Mouse (Mus musculus): ENCODE measurements around the gene Fbxo3.

Fbxo3 gene

DNA sequence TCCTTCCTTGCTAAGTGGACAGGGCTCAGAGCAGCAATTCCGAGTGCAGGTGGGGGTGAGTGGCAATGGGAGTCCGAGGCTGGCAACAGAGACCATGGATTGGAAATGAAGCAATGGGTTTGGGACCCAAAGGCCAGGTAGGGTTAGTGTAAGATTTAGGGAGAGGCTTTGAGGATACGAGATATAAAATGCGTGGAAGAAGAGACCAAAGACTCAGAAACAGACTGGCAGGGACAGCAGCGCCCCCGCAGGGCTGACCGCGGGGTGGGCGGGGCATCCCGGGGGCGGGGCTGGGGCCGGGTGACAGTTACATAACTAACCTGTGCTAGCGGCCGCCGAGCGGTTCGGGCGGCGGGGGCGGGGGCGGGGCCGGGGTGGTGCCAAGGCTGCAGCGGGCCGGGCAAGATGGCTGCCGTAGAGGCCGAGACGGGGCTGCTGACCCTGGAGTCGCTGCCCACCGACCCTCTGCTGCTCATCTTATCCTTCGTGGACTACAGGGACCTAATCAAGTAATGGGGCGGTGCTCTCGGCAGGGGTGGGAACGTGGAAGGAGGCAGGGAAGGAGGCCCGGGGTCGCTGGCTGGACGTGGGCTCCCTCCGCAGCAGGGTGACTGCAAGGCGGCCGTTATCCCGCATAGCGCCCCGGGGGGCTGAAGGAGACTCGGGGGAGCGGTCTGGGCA, at the start of gene Fbxo3:
Fbxo3 (plus strand) TSS at position 264 of the 681 bp plus-strand sequence.
- 1% methylated on average over 39 of the region's 44 CpGs for WGBS

DNA sequence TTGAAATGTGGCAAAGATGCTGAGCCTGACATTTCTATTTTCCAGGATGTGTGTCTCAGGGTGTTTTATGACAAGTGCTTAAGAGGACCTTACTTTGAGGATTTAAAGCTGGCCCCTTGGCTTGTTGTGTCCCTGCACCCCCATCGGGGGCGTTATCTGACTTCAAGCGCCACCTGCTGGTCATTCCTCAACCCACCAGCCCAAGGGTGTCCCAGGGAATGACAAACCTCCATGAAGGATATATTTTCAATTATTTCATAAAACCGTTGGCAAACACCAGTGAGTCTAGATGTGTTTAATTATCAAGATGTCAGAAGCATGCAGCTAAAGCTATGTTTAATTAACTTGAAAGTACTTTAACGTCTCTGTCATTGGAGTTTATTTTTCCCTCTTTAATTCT, 45.3 kb upstream of the Fbxo3 start:
- 6% methylated on average over 5 of the region's 5 CpGs for WGBS

DNA sequence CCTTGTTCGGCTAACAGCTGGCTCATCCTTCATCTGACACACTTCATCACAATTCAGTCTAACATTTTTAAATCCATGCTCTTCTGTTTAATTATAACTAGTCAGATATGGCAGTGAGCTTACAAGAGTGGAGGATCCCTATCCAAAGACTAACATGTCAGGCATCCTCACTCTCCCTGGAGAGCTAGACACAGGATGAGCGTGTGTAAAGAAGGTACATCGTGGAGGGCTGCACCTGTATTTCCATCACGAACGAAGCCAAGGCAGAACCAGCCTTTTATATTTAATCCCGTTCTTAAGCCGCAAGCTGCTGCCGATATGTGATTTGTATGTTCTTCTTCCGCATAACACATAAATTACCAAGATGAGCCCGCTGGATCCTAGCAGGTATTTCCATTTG, 44.4 kb upstream of the Fbxo3 start:
- 92% methylated on average over 10 of the region's 10 CpGs for WGBS

GRCm38 (mm10) chr2:103987595-103987994, 39.9 kb upstream of the Fbxo3 start:
- WGBS: 81% methylated on average over 8 of the region's 8 CpGs

DNA sequence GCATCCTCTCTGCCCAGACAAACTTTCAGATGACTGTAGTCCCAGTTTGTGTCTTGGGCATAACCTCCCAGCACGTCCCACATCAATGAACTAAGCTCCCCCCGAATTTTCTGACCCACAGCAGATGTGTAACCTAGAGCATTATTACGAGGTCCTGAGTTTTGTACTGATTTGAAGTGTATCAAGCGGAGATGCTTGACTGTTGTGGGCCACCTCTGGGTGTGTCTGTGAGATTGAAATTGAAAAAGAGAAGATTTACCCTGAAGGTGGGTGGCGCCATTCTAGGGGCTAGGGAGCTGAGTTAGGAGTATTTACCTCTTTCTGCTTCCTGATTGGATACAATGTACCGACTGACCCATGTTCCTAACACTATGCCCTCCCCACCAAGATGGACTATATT, 37.8 kb upstream of the Fbxo3 start:
- WGBS: 93% methylated on average over 6 of the region's 6 CpGs

DNA sequence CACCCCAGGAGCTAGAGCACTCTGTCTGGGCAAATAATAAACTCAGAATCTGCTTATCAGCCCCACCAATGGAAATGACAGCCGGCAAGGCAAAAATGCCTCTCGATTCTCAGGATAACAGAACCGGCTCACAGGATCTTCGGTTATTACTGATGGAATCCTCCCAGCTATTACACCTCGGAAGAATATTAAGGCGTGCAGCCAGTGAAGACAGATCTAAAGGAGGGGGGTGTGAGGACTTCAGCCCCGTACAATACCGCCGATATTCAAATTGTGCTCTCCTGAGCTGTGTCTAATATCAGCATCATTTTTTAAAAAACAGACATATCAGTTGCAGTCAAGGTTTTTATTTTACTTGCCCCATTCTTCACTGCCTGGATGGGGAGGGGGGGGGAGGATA, 35.4 kb upstream of the Fbxo3 start:
- WGBS: 75% methylated on average over 9 of the region's 9 CpGs

- WGBS: 60% methylated on average over 17 of the region's 17 CpGs
Measured at GRCm38 (mm10) chr2:103992618-103993332, 34.7 kb upstream of the Fbxo3 start.

DNA sequence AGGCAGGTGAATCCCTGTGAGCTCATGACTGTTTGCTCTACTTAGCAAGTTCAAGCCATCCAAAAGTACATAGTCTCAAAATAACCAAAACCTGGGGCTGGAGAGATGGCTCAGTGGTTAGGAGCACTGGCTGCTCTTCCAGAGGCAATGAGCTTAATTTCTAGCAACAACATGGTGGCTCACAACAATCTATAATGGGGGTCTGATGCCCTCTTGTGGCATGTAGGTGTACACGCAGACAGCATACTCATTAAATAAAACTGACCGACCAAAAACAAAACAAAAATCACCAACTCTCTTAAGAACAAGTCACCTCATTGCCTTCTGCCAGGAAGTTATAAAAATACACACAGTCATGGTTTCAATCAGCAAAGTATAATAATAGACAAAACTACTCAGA, 26.4 kb upstream of the Fbxo3 start:
- 22% methylated on average over 2 of the region's 2 CpGs for WGBS

GRCm38 (mm10) chr2:104001861-104002260, 25.7 kb upstream of the Fbxo3 start:
- WGBS: 69% methylated on average over 4 of the region's 4 CpGs

DNA sequence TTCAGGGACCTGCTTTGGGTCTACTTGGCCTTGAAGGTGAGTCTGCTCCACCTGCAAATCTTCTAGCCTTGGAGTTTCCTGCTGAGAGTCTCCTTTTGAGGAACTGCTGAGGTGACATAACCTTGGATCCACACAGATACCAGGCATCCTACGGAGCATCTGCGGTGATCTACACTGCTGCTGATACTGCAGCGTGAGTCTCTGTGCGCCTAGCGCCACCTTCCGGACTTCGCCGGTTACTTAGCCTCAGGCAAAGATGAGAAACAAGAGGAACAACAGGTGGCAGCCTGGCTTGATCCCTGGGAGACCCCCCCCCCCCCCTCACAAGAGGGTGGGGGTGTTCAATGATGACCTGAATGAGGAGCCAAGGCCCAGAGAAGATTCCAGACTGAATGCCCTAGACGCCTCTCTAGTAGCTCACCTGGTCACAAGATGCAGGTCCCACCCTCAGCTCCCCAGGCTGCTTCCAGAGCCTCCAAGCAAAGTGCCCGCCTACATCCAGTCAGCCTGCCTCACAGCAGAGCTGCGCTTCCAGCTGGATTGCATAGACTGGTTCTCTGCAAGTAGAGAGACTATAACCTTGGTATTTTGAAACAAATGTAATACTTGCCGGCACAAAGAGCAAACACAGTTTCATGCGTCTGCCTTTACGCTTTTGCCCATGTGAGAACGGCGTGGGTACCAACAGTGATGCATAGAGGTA, 24.7 kb upstream of the Fbxo3 start:
- WGBS: 19% methylated on average over 16 of the region's 16 CpGs

DNA sequence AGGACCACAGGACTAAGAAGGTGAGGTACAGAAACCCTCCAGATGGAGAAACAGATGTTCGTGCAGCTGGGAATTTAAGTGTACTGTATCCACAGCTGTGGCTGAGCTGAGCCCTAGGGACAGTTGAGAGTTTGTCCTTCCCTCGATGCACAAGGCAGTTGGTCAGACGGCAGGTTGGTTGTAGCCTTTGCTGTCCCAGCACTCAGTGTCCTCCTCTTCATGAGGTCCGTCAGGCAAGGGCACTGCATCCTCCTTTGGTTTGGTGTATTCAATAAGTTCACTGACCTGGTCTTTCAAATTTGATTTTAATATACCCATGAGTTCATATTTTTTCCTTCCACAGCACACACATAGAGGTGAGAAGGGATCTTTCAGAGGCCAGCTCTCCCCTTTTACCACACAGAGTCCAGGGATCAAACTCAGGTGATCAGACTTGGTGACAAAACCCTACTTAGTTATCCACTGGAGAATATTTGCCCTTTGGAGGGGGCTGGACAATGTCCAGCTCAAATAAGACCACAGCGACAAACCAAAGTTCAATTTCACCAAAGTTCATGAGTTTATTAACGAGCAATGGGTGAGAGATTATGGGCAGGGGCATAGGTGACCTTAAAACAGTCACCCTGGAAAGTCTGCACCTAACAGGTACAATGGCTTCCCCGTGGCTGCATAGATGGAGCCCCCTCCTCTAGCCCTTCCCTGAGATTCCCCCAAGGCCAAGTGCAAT, 19.6 kb upstream of the Fbxo3 start:
- 87% methylated on average over 7 of the region's 7 CpGs for WGBS

DNA sequence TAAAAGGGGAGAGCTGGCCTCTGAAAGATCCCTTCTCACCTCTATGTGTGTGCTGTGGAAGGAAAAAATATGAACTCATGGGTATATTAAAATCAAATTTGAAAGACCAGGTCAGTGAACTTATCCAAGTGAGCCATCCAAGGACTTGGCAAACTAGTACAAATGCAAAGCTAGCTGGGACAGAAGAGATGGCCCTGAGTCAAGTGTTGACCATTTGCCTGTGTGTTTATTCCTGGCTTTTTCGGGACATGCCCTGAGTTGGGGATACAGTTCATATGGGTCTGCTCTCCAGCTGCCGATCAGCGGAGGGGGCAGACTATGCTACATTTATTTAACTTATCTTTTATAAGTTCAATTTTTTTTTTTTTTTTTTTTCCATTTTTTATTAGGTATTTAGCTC, 18.7 kb upstream of the Fbxo3 start:
- 98% methylated on average over 3 of the region's 3 CpGs for WGBS

GRCm38 (mm10) chr2:104023096-104023495, 4.4 kb upstream of the Fbxo3 start:
- 91% methylated on average over 7 of the region's 7 CpGs for WGBS

GRCm38 (mm10) chr2:104024656-104025055, 2.9 kb upstream of the Fbxo3 start:
- WGBS: 96% methylated on average over 4 of the region's 4 CpGs

- WGBS: 1% methylated on average over 32 of the region's 32 CpGs
Measured at GRCm38 (mm10) chr2:104028139-104028723, 710 bp downstream of the Fbxo3 start, which contains the start of gene 4931422A03Rik. Gene 4931422A03Rik, minus strand, starts transcription at chr2:104028361.

- WGBS: 42% methylated on average over 2 of the region's 2 CpGs
Measured at GRCm38 (mm10) chr2:104029074-104029473, 1.6 kb downstream of the Fbxo3 start.

GRCm38 (mm10) chr2:104030381-104030780, 2.9 kb downstream of the Fbxo3 start:
- 75% methylated on average over 3 of the region's 3 CpGs for WGBS

GRCm38 (mm10) chr2:104032056-104032455, 4.5 kb downstream of the Fbxo3 start:
- 92% methylated on average over 3 of the region's 3 CpGs for WGBS

GRCm38 (mm10) chr2:104034832-104035472, 7.4 kb downstream of the Fbxo3 start:
- 32% methylated on average over 3 of the region's 3 CpGs for WGBS

- WGBS: 70% methylated on average over 6 of the region's 6 CpGs
Measured at GRCm38 (mm10) chr2:104035595-104035994, 8.1 kb downstream of the Fbxo3 start.

- WGBS: 50% methylated on average over 3 of the region's 3 CpGs
Measured at GRCm38 (mm10) chr2:104036316-104036715, 8.8 kb downstream of the Fbxo3 start.

Measured in cerebral cortex, adult 2 months (tissue).